Mouse (Mus musculus) adrenal gland, adult (tissue): ENCODE measurements around the gene Usmg5.

Experiments
- DNase-seq, 2 experiments: peaks; one replicate each; pipeline ENCODE4 v3.0.0; 2022 to 2023; ENCODE audit warnings: low spot score in 1 of 2; ENCODE audit not compliant: inconsistent age in 2 of 2

Gene Usmg5

GRCm38 (mm10) chr19:47065860-47066259, 24.6 kb downstream of the Usmg5 start:
- no peak for DNase-seq

DNA sequence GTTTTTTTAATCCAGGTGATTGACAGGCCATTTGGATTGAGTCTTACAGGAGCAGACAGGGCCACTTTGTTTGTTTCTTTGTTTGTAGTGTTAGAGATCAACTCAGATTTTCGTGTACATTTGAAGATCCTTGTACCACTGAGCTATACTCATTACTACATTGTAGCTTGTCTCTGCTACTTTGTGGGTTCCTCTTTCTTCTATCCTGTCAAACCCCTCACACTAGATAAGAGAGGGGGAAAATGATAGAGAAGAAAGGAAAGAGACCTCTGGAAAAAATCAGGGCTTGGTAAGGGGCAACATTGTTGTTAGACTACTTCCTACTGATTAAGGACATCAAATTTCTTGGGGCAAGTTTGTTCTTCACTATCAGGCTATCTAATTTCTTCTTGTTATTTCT, 32.8 kb downstream of the Usmg5 start:
- no peak for DNase-seq

- DNase-seq: no peak
These were observed 37.0 kb downstream of the Usmg5 start for GRCm38 (mm10) chr19:47053471-47053870.

- no peak for DNase-seq
These were observed 37.5 kb downstream of the Usmg5 start for GRCm38 (mm10) chr19:47052927-47053326.

DNA sequence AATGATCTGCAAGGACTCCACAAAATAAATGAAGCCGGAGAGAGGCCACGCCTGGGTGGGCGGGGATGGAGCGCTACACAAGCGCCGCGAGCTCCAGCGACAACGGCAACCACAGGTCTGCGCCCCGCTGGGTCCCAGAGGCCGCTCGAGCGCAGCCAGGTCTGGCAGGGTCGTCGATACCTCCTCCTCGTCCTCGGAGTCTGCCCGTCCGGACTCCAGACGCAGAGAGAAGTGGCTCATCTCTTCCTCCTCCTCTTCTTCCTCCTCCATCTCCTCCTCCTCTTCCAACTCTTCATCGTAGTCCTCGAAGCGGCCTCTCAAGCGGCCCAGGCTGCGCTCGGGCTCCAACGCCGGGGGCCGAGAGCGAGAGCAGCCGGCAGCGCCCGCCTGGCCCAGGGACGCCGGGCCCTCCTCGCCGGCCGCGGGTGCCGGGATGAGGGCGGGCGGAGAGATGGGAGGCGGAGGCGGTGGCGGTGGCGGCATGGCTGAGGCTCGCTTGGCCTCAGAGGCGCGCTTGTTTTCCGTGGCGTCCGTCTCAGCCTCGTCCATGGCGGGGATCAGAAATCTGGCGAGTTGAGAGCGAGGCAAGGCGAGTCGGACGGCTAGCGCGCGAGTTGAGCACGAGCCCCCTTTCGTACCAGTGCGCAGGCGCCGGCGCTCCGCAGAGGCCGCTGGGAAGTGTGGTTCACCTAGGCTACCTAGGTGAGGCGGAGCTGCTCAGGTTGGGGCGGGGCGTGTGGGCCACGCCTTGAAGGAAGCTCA, 40.0 kb downstream of the Usmg5 start, which contains the start of gene Pcgf6:
Gene Pcgf6, minus strand, starts transcription at position 636 of the 762 bp plus-strand sequence.
- peak; percentile 81 to 93 for DNase-seq

DNA sequence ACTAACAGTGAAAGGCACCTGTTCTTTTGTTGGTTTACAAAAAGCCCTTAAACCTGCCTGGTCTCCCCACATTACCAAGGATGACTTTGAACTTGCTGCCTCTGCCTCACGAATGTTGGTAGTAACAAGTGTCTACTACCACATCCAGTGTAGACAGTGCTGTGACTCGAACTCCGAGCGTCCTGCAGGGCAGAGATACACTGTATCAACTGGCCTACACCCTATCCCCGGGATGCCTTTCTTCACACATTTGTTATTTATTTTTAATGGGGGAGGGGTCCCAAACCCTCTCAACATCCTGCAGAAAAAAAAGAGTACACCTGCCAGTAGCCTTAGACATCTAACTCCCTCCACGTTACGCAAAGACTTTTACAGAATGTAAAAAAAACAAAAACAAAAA, 40.6 kb downstream of the Usmg5 start:
- no peak for DNase-seq

- DNase-seq: no peak
These were observed 41.4 kb downstream of the Usmg5 start for GRCm38 (mm10) chr19:47049061-47049460.

GRCm38 (mm10) chr19:47047236-47047833, 43.1 kb downstream of the Usmg5 start:
- DNase-seq: peak; percentile 63 to 84

DNA sequence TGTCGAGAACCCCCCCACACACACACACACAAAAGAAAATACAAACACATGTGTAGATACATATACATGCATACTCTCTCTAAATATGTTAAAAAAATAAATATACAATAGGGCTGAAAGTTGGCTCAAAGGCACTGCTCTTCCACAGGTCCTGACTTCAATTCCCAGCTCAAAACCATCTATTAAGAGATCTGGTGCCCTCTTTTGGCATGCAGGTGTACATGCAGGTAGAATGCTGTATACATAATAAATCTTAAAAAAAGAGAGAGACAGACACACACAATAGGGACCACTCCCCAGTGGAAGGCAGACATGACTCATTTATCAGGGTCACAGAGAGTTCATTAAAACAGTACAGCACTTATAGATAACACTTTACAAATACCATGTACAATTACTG, 44.1 kb downstream of the Usmg5 start:
- no peak for DNase-seq

DNA sequence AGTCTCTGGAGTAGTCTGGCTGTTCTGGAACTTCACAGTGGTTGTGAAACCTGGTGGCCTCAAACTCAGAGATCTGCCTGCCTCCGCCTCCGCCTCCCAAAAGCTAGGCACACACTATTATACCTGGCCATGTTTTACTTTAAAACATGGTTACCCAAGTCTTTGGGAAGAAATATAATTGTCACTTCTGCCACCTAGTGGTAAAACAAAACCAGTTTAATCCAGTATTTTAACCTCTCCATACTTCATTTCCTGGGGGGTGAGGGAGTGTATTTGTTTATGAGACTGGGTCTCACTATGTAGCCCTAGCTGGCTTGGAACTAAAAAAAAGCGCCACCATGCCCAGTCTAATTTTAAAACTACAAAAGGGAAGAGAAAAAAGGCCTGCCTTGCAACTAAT, 46.8 kb downstream of the Usmg5 start:
- no peak for DNase-seq

- peak; percentile 77 to 88 for DNase-seq
These were observed 49.5 kb downstream of the Usmg5 start for GRCm38 (mm10) chr19:47040720-47041473.

- DNase-seq: no peak
These were observed 53.9 kb downstream of the Usmg5 start for GRCm38 (mm10) chr19:47036596-47036995.

DNA sequence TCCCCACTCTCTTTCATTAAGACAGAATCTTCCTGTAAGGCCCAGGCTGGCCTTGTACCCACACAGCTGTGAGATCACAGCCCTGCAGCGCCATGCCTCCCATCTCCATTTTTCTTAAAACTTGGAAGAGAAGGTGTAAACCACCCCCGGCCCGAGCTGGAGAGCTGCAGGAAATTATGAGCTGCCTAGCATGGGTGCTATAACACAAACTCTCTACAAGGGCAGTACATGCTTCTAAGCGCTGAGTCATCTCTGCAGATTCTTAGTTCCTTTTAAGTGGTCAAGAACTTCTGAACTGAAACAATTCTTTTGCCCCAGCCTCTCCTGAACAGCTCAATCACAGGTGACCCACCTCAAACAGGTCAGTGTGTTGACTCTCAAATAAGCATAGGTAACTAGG, 55.5 kb downstream of the Usmg5 start:
- no peak for DNase-seq
